Mouse (Mus musculus) spleen, adult 18-20 months (tissue): Measurements from ENCODE around the gene Gm34302.
"Not testable (repeated sequence)": the region's sequence is repeated elsewhere in the genome, so short reads cannot be mapped to it uniquely, and the experiment has no call there.

Experiments
- DNase-seq, 2 experiments: peaks; one replicate each; pipeline ENCODE4 v3.0.0; 2022; ENCODE audit warnings: mixed read lengths in 2 of 2

Gm34302 gene

DNA sequence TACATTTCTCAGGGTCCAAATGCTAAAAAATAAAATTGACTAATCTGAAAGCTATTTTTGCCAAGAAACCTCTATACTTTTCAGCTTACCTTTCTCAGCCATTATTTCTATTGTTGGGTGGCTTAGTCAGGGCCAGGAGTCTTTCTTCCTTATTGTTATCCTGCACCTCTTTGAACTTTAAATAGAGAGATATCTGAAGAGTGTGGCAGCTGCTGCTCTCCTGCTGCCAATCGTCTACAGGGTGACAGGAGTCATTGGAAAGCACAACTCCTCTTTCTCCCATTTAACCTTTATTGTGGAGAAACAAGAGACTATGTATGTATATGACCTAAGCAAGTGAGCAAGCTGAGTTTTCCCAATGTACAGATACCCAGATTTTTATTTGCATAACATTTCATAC lies at the start of gene Gm34302:
Gm34302 (minus strand) TSS at position 154 of the 400 bp plus-strand sequence.
- DNase-seq: no peak

GRCm38 (mm10) chr3:63531847-63532246 lies 48.2 kb upstream of the Gm34302 start:
- no peak for DNase-seq

GRCm38 (mm10) chr3:63517681-63518080 lies 34.0 kb upstream of the Gm34302 start:
- no peak for DNase-seq

DNA sequence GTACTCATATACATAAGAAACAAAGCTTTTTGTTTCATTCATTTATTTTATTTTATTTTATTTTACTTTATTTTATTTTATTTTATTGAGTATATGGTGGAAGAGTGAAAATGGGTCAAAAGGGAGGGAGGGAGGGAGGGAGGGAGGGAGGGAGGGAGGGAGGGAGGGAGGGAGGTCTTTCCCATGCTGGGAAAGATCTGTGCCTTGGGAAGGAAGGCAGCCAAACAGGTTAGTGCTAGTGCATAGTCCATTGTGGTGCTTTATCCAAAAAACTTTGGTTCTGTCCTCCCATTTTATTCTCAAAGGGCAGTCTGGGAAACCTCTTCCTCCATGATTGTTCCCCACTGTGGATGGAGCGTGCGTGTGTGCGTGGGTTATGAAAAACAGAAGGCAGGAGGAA lies 32.6 kb upstream of the Gm34302 start:
- DNase-seq: not testable (repeated sequence)

DNA sequence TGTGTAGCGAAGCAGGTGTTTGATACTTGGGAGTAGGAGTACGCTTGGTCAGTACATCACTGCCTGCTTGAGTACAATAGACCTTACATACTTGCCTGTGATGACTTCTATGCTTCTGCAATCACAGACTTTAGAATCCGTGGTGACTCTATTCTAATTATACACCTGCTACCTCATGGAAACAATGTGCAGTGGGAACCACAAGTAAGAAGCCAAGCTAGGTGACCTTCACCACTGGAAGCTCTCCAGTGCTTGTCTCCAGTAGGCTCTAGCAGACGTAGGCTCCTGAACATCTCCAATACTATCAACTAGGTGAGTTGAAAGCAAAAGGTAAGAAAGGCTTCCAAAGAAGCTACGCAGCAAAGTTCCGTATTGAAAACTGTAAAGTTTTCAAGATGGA lies 27.6 kb upstream of the Gm34302 start:
- no peak for DNase-seq

DNA sequence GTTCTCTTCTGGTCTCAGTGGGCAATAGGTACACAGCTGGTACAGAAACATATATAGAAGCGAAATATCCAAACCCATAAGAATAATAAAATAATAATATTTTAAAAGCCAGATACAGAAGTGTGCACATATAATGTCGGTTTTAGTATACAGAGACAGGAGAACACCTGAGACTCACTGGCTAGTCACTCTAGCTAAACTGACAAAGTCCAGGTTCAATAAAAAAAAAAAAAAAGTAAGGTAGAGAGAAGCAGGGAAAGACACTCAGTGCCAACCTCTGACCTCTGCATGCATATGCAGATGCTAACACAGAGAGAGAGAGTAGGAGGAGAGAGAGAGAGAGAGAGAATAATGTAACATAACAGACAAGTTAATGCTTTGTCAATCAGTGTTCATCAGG lies 25.8 kb upstream of the Gm34302 start:
- DNase-seq: no peak

GRCm38 (mm10) chr3:63508924-63509323 lies 25.2 kb upstream of the Gm34302 start:
- no peak for DNase-seq

DNA sequence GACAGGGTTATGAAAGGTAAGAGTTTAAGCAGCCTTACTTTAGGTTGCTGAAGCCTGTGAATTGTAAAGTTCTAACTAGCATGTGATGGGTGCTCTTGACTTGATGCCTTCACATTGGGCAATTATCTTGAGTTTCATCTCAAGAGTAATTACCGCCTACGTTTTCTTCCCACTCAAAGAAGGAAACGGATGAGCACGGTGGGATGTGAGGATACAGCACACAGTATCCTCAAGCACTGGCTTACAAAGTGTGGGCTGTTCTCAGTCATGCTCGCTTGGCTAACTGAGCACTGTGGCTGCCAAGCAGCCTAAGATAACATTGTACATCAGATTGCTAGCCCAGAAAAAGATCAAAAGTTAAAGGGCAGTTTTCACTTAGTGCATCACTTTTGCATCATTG lies 20.8 kb upstream of the Gm34302 start:
- DNase-seq: no peak

- no peak for DNase-seq
Measured at GRCm38 (mm10) chr3:63494625-63495382, 11.1 kb upstream of the Gm34302 start.

DNA sequence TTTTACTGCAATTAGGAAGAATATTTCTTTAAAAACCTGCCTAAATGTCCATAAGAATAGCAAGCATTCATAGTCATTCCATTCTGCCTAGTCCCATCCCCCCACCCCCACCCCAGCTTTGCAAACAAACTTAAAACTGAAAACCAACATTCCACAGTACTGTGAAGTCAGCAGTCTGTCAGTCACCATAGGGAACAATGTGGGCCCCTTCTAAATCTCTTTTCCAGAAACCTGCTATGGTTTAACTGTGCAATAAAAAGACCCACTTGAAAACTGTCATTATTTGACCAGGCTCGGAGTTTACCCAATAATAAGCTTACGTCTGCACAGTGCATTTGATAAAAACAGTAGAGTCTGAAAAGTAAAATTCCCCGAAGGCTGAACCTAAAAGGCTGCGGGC lies 9.9 kb upstream of the Gm34302 start:
- DNase-seq: no peak

DNA sequence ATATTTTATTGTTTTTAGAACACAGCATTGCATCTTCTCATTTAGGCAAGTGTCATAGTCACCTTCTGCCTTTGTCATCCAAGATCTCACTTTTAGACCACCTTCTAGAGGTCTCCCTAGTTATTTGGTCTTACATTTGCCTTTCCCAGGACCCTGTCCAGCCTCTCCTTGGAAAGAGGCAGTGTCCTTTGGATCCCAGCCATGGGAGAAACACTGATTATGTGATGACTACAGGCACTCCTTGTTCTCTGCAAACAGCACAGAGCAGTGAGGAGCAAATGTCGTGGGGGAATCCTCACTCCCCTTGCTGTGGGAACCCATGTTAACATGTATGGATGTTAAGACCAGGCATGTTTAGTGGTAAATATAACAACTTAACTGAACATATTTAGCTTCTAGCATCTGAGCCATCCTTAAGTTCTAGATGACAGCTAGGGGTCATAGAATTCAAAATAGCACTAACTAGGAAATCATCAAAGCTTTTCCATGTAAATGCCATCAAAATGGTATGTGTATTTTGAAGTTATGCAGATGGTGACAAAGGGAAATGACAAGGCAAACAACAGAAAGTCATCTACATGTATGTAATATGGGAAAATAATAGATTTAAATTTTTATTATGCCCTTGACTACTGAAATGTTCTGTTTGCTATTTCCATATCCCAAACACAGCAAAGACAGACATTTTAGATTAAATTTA lies 43.1 kb downstream of the Gm34302 start:
- DNase-seq: no peak

GRCm38 (mm10) chr3:63439738-63440137 lies 43.9 kb downstream of the Gm34302 start:
- DNase-seq: no peak

DNA sequence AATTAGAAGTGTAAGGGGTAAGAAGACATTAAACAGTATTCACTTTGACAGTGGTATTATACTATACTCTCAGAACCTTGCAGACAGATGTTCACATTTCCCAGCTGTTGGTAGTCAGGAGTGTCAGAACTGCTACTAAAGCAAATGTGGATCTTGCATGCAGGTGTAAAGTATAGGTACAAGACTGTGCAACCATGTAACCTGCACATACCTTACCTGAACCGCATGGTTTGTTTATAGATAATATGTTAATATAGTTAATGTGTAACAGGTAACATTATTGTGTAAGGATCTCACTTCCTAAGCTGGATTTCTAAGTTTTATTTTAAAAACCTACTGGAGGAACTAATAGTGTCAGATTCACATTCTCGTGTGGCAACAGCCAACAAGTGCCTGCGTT lies 44.8 kb downstream of the Gm34302 start:
- DNase-seq: no peak
